9 mouse cellular contexts compared by ENCODE assay signal in the genomic region with DNA sequence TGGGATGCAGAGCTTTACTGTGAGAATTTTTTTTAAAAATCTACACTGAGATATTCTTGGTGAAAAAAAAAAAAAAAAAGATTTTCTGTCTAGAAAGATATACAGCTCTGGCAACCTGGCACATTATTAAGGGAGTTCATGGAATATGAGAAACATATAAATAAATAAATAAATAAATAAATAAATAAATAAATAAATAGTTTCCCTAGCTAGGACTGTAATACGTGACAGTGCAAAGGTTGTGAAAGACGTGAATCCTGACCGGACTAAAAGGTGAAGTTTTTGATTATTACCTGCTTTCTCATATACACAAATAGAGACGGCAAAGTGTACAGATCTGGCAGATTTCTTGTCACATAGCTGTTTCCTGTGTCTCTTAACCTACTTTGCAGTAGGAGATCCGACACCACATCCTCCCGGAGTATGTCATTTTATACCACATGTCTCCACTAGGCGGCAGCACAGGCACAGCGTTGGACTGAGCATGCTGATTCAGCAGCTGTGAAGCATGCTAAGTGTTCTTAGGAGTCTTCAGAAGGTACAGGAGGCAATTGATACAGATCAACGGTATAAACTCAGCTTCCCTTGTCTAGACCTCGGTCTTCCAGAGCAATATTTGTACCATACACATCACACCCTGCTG. TPM values are rescaled to one million over a fixed set of nuclear protein-coding genes. Genes with fewer than 3 reads are reported as not detected.
DNase-seq lines count a peak whose midpoint lies in the region; ATAC-seq and TF ChIP-seq lines count a peak whose summit lies in the region.
"Had no signal": no experiment of that assay in that cellular context is flagged by ENCODE, and none has a peak within 500 bp of the region (broad histone marks: within the 10 kb centered on the region; RNA-seq: fewer than 3 reads in every experiment).

No protein-coding gene starts in this region.

- no peaks in the 10 kb centered on the region for H3K36me3 ChIP-seq in ES-E14 (ENCODE audit: control insufficient read depth, insufficient read depth, low read length, poor library complexity, severe bottlenecking)
- no peaks in the 10 kb centered on the region for H3K36me3 ChIP-seq in forebrain, embryonic 14.5 days (ENCODE audit: control insufficient read depth, insufficient read depth, low read length)
- H3K36me3 ChIP-seq in lung, embryonic 14.5 days (ENCODE audit: insufficient read depth) = no peaks in the 10 kb centered on the region
- H3K36me3 ChIP-seq: limb, embryonic 15.5 days had no signal

- TF ChIP-seq CTCF in lung, embryonic 14.5 days (IDR thresholded peaks at IDR 0.05; ENCODE audit: low read depth) = peak; percentile 96

- no peaks in the 10 kb centered on the region for H3K9me3 ChIP-seq in ES-E14 (ENCODE audit: control insufficient read depth, insufficient read depth, low read depth, low read length)
- no peaks in the 10 kb centered on the region for H3K9me3 ChIP-seq in forebrain, embryonic 14.5 days (replicated peaks; ENCODE audit: control insufficient read depth, low read length)
- H3K9me3 ChIP-seq in lung, embryonic 14.5 days (ENCODE audit: low read depth, low read length) = no peaks in the 10 kb centered on the region
- H3K9me3 ChIP-seq: limb, embryonic 15.5 days had no signal

- WGBS in forebrain, embryonic 14.5 days = 25% methylated on average over 10 of the region's 10 CpGs
- WGBS in lung, embryonic 14.5 days = 17% methylated on average over 10 of the region's 10 CpGs

- no peak overlapping the region for H3K27ac ChIP-seq in ES-E14 (ENCODE audit: insufficient read depth, low read depth, low read length, poor library complexity, severe bottlenecking)
- no peak overlapping the region for H3K27ac ChIP-seq in forebrain, embryonic 14.5 days (ENCODE audit: low read depth, low read length)
- no peak overlapping the region for H3K27ac ChIP-seq in lung, embryonic 14.5 days (ENCODE audit: low read depth)
- H3K27ac ChIP-seq: limb, embryonic 15.5 days had no signal

- no peaks in the 10 kb centered on the region for H3K4me1 ChIP-seq in ES-E14 (ENCODE audit: control insufficient read depth in 2 of 2, insufficient read depth in 2 of 2, low read length in 2 of 2, poor library complexity in 1 of 2)
- H3K4me1 ChIP-seq in forebrain, embryonic 14.5 days (ENCODE audit: control insufficient read depth, insufficient read depth, low read length) = 0 out of 2 replicates have a peak, but pooled peaks cover 2% of the 10 kb centered on the region
- H3K4me1 ChIP-seq in lung, embryonic 14.5 days (ENCODE audit: insufficient read depth) = no peaks in the 10 kb centered on the region

- H3K4me2 ChIP-seq in forebrain, embryonic 14.5 days (ENCODE audit: low read length) = peak overlapping the region; percentile 61
- no peak overlapping the region for H3K4me2 ChIP-seq in lung, embryonic 14.5 days
- H3K4me2 ChIP-seq: limb, embryonic 15.5 days had no signal

- ATAC-seq in cerebellum, adult (ENCODE audit: insufficient number of reproducible peaks, low FRiP score, low TSS enrichment) = peak; percentile 66
- peak; percentile 65 for ATAC-seq in forebrain, embryonic 14.5 days
- ATAC-seq in hematopoietic stem cell, adult 5-6 weeks (replicated peaks in 1 of 2; ENCODE audit: insufficient read depth in 1 of 2, low FRiP score in 2 of 2, low TSS enrichment in 1 of 2, low read depth in 1 of 2, poor library complexity in 2 of 2, severe bottlenecking in 2 of 2) = peak; percentile 87 to 93
- peak; percentile 87 for ATAC-seq in lung, embryonic 14.5 days (ENCODE audit: insufficient read depth)

- in situ Hi-C loops in ES-E14 (cut with MboI; ENCODE audit: low sequenced_read_pairs in 2 of 2, unreplicated experiment in 2 of 2) = no loop called here

- no peak overlapping the region for H3K9ac ChIP-seq in ES-E14 (ENCODE audit: insufficient read depth, low read depth, low read length, poor library complexity, severe bottlenecking)
- no peak overlapping the region for H3K9ac ChIP-seq in forebrain, embryonic 14.5 days (ENCODE audit: low read length)
- no peak overlapping the region for H3K9ac ChIP-seq in lung, embryonic 14.5 days
- H3K9ac ChIP-seq: limb, embryonic 15.5 days had no signal

- H3K27me3 ChIP-seq in forebrain, embryonic 14.5 days (replicated peaks; ENCODE audit: control insufficient read depth, insufficient read depth, low read length) = no peaks in the 10 kb centered on the region
- H3K27me3 ChIP-seq in lung, embryonic 14.5 days (ENCODE audit: insufficient read depth, low read length) = no peaks in the 10 kb centered on the region
- H3K27me3 ChIP-seq: limb, embryonic 15.5 days had no signal

- peak; percentile 73 for DNase-seq in ES-E14 (ENCODE audit: low read depth, low spot score)
- peak; percentile 92 for DNase-seq in forebrain, embryonic 14.5 days (ENCODE audit: low spot score)
- DNase-seq in layer of hippocampus, adult 8-10 months (ENCODE audit: low spot score in 2 of 2) = peak; percentile 89 to 96
- peak; percentile 93 for DNase-seq in lung, embryonic 14.5 days
- peak; percentile 19 for DNase-seq in ovary, adult 18-20 months (ENCODE audit: low spot score)
- peak; percentile 26 to 35 for DNase-seq in thymus, adult 18-20 months

- no peak overlapping the region for H3K4me3 ChIP-seq in ES-E14 (ENCODE audit: insufficient read depth in 1 of 2, low read depth in 1 of 2, low read length in 2 of 2, poor library complexity in 1 of 2, severe bottlenecking in 1 of 2)
- H3K4me3 ChIP-seq in forebrain, embryonic 14.5 days (ENCODE audit: low read depth, low read length) = no peak overlapping the region
- H3K4me3 ChIP-seq in lung, embryonic 14.5 days (ENCODE audit: low read depth, low read length) = no peak overlapping the region
- H3K4me3 ChIP-seq: limb, embryonic 15.5 days had no signal

TF ChIP-seq in ES-E14, 5 proteins besides CTCF, POLR2A, EP300 and RAD21:
- no peak for TF ChIP-seq CHD2 (IDR thresholded peaks at IDR 0.05; ENCODE audit: low read depth, low read length)
- TF ChIP-seq ZC3H11A (IDR thresholded peaks at IDR 0.05; ENCODE audit: borderline replicate concordance, low read depth, low read length) = peak; percentile 60; the same call in 1 of the 2 replicates
- TF ChIP-seq ZNF384 (IDR thresholded peaks at IDR 0.05; ENCODE audit: low read depth, low read length) = no peak
- peak; percentile 96 for TF ChIP-seq MAFK (IDR thresholded peaks at IDR 0.05; ENCODE audit: insufficient read depth, low read depth, low read length)

RNA-seq across cellular contexts. Expression of a gene that starts 2.5 kb away (rescaled TPM):
- 1.6 and 1.8 TPM in 2 replicates for total RNA-seq in ES-E14 (2012; rRNA removed)
- 14.1 and 19.9 TPM in 2 replicates for polyA plus RNA-seq in forebrain, embryonic 14.5 days (2014; fragmentation: Nextera tagmentation; extraction: Ambion mirVana)
- not detected in 2 replicates for total RNA-seq in hematopoietic stem cell, adult 5-6 weeks (2017)
- 10 to 100 TPM; 35.5 to 37.8 (median 35.8) TPM for total RNA-seq in layer of hippocampus, adult 8-10 months (2022)
- 0.30 and 0.61 TPM in 2 replicates for polyA plus RNA-seq in lung, embryonic 14.5 days (2014; fragmentation: Nextera tagmentation; extraction: Ambion mirVana)

Comparison
In these comparisons a context has a peak if more than half of its experiments do, and no peak if none do; other contexts are left out.
1. DNase-seq: peak in every context shown above with its lines; median percentile 93 in lung, embryonic 14.5 days; 92 in layer of hippocampus, adult 8-10 months; 92 in forebrain, embryonic 14.5 days; 73 in ES-E14; 30 in thymus, adult 18-20 months; 19 in ovary, adult 18-20 months.
2. RNA of a gene that starts 2.5 kb away (total RNA-seq): 35.5 to 37.8 TPM in layer of hippocampus, adult 8-10 months; 1.6 to 1.8 TPM in ES-E14 and not detected in hematopoietic stem cell, adult 5-6 weeks; every median in the first group is over 10 times any median in the second.
3. Peak in every context shown above with its lines, with median percentiles within 50 percentile points of each other: ATAC-seq.